Mouse (Mus musculus) megakaryocyte, embryonic 14.5 days (primary cell): ENCODE measurements around the gene Spg21.

Experiments used
- FLI1 ChIP-seq: IDR thresholded peaks from 2 replicates; pipeline ENCODE4 v1.6.1; 2012; ENCODE audit warnings: low read length, inconsistent platforms, mixed read lengths
- GATA1 ChIP-seq: IDR thresholded peaks from 3 replicates; pipeline ENCODE4 v1.6.1; 2012; ENCODE audit warnings: mixed read lengths, low read length, inconsistent platforms, borderline replicate concordance

- TF ChIP-seq GATA1 (no peak), FLI1 (no peak)
Observed at GRCm38 (mm10) chr9:65434140-65434539, 26.6 kb upstream of the Spg21 start.
